Mouse (Mus musculus): ENCODE data around the gene Sfxn5.
A peak's percentile ranks its signal among the peaks of the same experiment; 100 is the strongest.

Sfxn5 gene

GRCm38 (mm10) chr6:85332351-85332999, 747 bp downstream of the Sfxn5 start:
- DNase-seq: no peak

DNA sequence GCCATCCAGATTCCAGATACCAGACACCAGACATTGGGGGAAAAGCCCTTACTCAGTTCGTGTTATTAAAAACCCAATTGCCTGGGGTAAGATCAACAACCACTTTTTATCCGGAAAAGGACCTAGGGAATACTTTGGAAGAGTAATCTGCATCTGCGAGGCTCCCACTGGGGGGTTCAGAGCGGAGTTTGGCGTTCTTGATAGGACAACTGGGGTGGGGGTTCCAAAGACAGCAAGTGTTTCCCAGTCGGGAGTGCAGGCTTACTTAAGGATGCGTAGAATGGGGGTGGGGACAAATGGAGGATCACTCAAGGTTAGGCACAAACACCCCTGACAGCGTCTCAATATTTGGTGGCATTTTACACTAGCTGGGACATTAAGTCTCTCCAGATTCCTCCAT, 1.5 kb downstream of the Sfxn5 start:
- no peak for DNase-seq

GRCm38 (mm10) chr6:85331221-85331735, 1.9 kb downstream of the Sfxn5 start:
- DNase-seq: no peak

- no peak for DNase-seq
Measured at GRCm38 (mm10) chr6:85329666-85330185, 3.5 kb downstream of the Sfxn5 start.

DNA sequence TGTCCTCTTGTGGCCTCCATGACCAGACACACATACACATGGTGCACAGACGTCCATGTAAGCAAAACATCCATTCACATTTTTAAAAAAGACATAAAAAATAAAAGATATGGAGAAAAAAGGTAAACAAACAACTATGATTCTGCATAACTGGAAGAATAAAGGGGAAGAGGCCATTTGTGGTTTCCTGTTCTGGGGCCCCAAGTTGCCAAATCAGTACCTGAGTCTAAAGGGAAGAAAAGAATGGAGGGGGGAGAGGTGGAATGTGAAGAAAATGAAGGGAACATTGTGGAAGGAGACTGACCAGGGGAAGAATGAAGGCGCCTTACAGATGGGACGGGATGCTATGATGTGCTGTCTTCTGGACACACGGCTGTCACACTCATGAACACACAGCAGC, 6.7 kb downstream of the Sfxn5 start:
- DNase-seq: no peak

GRCm38 (mm10) chr6:85325109-85325508, 8.1 kb downstream of the Sfxn5 start:
- DNase-seq: no peak

GRCm38 (mm10) chr6:85320445-85320866, 12.8 kb downstream of the Sfxn5 start:
- DNase-seq: peak; percentile 38

- DNase-seq: no peak
Measured at GRCm38 (mm10) chr6:85316211-85316610, 17.0 kb downstream of the Sfxn5 start.

- no peak for DNase-seq
Measured at GRCm38 (mm10) chr6:85314064-85314798, 19.0 kb downstream of the Sfxn5 start.

DNA sequence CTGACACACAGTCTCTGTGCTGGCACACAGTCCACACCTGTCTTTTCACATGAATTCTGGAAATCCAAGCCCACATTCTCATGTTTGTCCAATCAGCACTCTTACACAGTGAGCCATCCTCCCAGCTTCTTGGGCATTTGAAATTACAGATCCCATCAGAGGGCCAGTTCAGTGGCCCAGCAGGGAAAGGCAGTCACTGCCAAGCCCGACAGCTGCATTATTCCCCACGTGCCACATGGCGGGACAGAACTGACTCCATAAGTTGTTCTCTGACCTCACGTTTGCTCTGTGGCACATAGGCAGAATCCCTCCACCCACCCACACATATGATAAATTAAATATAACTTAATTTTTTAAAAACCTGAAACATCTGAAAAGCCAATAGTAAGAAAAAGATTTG, 25.3 kb downstream of the Sfxn5 start:
- no peak for DNase-seq

DNA sequence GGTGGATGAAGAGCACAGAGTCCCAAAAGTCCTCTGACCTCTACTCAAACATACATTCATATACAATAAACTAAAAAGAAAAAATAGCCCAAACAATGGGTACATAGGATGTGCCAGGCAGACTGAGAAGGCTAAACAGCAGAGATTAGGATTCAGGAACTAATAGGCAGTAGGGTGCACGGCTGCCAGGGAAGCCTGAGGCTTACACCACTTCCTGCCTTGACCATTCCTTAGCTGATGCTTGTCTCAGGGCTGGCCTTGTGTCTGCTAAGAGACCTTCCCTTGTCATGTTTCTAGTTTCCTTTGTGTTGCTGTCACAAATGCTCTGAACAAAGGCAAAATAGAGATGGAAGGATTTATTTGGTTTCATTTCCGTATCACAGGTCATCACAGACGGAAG, 26.8 kb downstream of the Sfxn5 start:
- no peak for DNase-seq

DNA sequence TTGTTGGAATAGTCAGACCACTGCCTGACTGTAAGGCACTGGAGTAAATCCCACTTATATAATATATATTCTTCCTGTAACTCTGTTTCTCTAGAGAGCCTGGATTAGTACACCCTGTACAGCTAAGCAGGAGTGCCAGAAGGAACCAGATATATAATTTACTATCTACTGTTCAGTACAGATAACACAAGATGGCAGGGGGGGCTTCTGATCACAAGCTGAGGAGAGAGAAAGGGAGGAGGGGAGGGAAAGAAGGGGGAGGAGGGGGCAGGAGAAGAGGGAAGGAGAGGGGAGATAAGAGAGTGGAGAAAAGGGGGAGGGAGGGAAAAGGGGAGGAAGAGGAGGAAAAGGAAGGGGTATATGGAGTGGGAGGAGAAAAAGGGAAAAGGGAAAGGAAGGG, 27.4 kb downstream of the Sfxn5 start:
- no peak for DNase-seq

DNA sequence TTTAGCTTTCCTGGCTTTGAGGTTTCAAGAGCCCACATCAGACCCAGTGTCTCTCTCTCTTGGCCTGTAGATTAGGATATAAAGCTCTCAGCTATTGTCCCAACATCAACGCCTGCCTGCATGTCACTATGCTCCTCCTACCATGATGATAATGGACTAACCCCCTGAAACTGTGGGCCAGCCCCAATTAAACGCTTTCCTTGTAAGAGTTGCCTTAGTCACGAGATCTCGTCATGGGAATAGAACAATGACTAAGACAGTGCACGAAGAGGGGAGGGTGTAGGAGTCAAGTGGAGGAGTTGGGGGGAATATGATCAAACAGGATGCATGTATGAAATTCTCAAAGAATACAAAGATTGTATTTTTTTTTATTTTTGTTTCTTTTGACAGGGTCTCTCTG, 28.3 kb downstream of the Sfxn5 start:
- no peak for DNase-seq

- DNase-seq: peak; percentile 52
Measured at GRCm38 (mm10) chr6:85302326-85303055, 30.7 kb downstream of the Sfxn5 start.

GRCm38 (mm10) chr6:85295384-85296167, 37.6 kb downstream of the Sfxn5 start:
- peak; percentile 40 for DNase-seq

- no peak for DNase-seq
Measured at GRCm38 (mm10) chr6:85294004-85294379, 39.2 kb downstream of the Sfxn5 start.

- DNase-seq: peak; percentile 41
Measured at GRCm38 (mm10) chr6:85293255-85294003, 39.8 kb downstream of the Sfxn5 start.

- DNase-seq: no peak
Measured at GRCm38 (mm10) chr6:85290869-85291824, 42.1 kb downstream of the Sfxn5 start.

- no peak for DNase-seq
Measured at GRCm38 (mm10) chr6:85288193-85288857, 44.9 kb downstream of the Sfxn5 start.

All from right cerebral cortex, postnatal 4 days (tissue).